ENCODE assay signal across 8 mouse cellular contexts in genomic region chr5:52783957-52784356, GRCm38 (mm10). TPM values are rescaled to one million over a fixed set of nuclear protein-coding genes. Genes with fewer than 3 reads are reported as not detected.
DNase-seq lines count a peak whose midpoint lies in the region; ATAC-seq and TF ChIP-seq lines count a peak whose summit lies in the region.

No protein-coding gene starts in this region.

- H3ac ChIP-seq in C2C12 (ENCODE audit: control insufficient read depth, insufficient read length, low read depth), result no peak overlapping the region

- WGBS in heart, embryonic 16.5 days, result 72% methylated on average over 2 of the region's 2 CpGs
- WGBS in heart, embryonic 12.5 days, result 74% methylated on average over 2 of the region's 2 CpGs
- 78% methylated on average over 2 of the region's 2 CpGs for WGBS in forebrain, embryonic 11.5 days
- WGBS in liver, embryonic 12.5 days (ENCODE audit: insufficient replicate concordance), result 79% methylated on average over 2 of the region's 2 CpGs

- H3K4me2 ChIP-seq in heart, embryonic 16.5 days (ENCODE audit: low read depth, low read length), result peak overlapping the region; percentile 77; the same call in 1 of the 2 replicates
- no peak overlapping the region for H3K4me2 ChIP-seq in heart, embryonic 12.5 days
- H3K4me2 ChIP-seq in forebrain, embryonic 11.5 days (ENCODE audit: low read depth, low read length, severe bottlenecking), result peak overlapping the region; percentile 31; the same call in 1 of the 2 replicates
- peak overlapping the region; percentile 71 for H3K4me2 ChIP-seq in liver, embryonic 12.5 days

- peaks cover 14% of the 10 kb centered on the region for H3K36me3 ChIP-seq in heart, embryonic 16.5 days (ENCODE audit: control insufficient read depth, insufficient read depth)
- H3K36me3 ChIP-seq in heart, embryonic 12.5 days, result peaks cover 22% of the 10 kb centered on the region
- peaks cover 24% of the 10 kb centered on the region for H3K36me3 ChIP-seq in C2C12 (ENCODE audit: control insufficient read depth, insufficient read depth)
- H3K36me3 ChIP-seq in forebrain, embryonic 11.5 days (ENCODE audit: control insufficient read depth, insufficient read depth, low read length), result no peaks in the 10 kb centered on the region
- peaks cover 31% of the 10 kb centered on the region for H3K36me3 ChIP-seq in liver, embryonic 12.5 days

- H3K27ac ChIP-seq in heart, embryonic 16.5 days (ENCODE audit: low read length), result no peak overlapping the region
- no peak overlapping the region for H3K27ac ChIP-seq in heart, embryonic 12.5 days (ENCODE audit: poor library complexity, severe bottlenecking)
- no peak overlapping the region for H3K27ac ChIP-seq in forebrain, embryonic 11.5 days (ENCODE audit: low read depth, low read length)
- no peak overlapping the region for H3K27ac ChIP-seq in liver, embryonic 12.5 days

- peaks cover 25% of the 10 kb centered on the region for H3K79me3 ChIP-seq in C2C12 (ENCODE audit: low read depth)

- no peak overlapping the region for H3K4me3 ChIP-seq in heart, embryonic 16.5 days (ENCODE audit: low read length)
- H3K4me3 ChIP-seq in heart, embryonic 12.5 days, result no peak overlapping the region
- peak overlapping the region; percentile 60 for H3K4me3 ChIP-seq in C2C12 (ENCODE audit: insufficient read depth, poor library complexity, severe bottlenecking)
- peak overlapping the region; percentile 86 for H3K4me3 ChIP-seq in forebrain, embryonic 11.5 days (ENCODE audit: low read depth, low read length)
- peak overlapping the region; percentile 94; the same call in 1 of the 2 replicates for H3K4me3 ChIP-seq in liver, embryonic 12.5 days

- H3K27me3 ChIP-seq in heart, embryonic 16.5 days (ENCODE audit: control insufficient read depth, insufficient read depth, low read length), result no peaks in the 10 kb centered on the region
- H3K27me3 ChIP-seq in heart, embryonic 12.5 days (replicated peaks), result no peaks in the 10 kb centered on the region
- no peaks in the 10 kb centered on the region for H3K27me3 ChIP-seq in C2C12 (ENCODE audit: control insufficient read depth, insufficient read depth, insufficient read length)
- no peaks in the 10 kb centered on the region for H3K27me3 ChIP-seq in forebrain, embryonic 11.5 days (ENCODE audit: control insufficient read depth, insufficient read depth, low read length)
- H3K27me3 ChIP-seq in liver, embryonic 12.5 days (replicated peaks), result no peaks in the 10 kb centered on the region

- no peaks in the 10 kb centered on the region for H3K9me3 ChIP-seq in heart, embryonic 16.5 days (replicated peaks; ENCODE audit: control insufficient read depth, low read length)
- no peaks in the 10 kb centered on the region for H3K9me3 ChIP-seq in heart, embryonic 12.5 days (replicated peaks)
- H3K9me3 ChIP-seq in forebrain, embryonic 11.5 days (ENCODE audit: control insufficient read depth, low read length), result no peaks in the 10 kb centered on the region
- H3K9me3 ChIP-seq in liver, embryonic 12.5 days (replicated peaks), result no peaks in the 10 kb centered on the region

- no peak for TF ChIP-seq CTCF in C2C12 (IDR thresholded peaks at IDR 0.05; ENCODE audit: control insufficient read depth, insufficient read depth, insufficient read length)

- H3K79me2 ChIP-seq in C2C12 (ENCODE audit: control insufficient read depth, insufficient read depth), result peaks cover 48% of the 10 kb centered on the region

- no peak for DNase-seq in forebrain, embryonic 11.5 days (ENCODE audit: low spot score)
- no peak for DNase-seq in ovary, adult 18-20 months (ENCODE audit: low spot score)
- DNase-seq in cerebellum, postnatal 25 days, result no peak
- DNase-seq in urinary bladder, postnatal 25 days (ENCODE audit: low spot score), result no peak

- no peak for ATAC-seq in heart, embryonic 16.5 days (replicated peaks; ENCODE audit: extremely low read depth, insufficient read depth, low FRiP score)
- ATAC-seq in heart, embryonic 12.5 days (ENCODE audit: insufficient number of reproducible peaks, low FRiP score), result no peak
- ATAC-seq in forebrain, embryonic 11.5 days (replicated peaks; ENCODE audit: low FRiP score), result no peak
- ATAC-seq in liver, embryonic 12.5 days, result no peak

- peaks cover 4% of the 10 kb centered on the region; the same call in 1 of the 2 replicates for H3K4me1 ChIP-seq in heart, embryonic 16.5 days (ENCODE audit: control insufficient read depth, insufficient read depth, low read length)
- H3K4me1 ChIP-seq in heart, embryonic 12.5 days (replicated peaks), result no peaks in the 10 kb centered on the region
- H3K4me1 ChIP-seq in forebrain, embryonic 11.5 days (replicated peaks; ENCODE audit: control insufficient read depth, insufficient read depth, low read length), result no peaks in the 10 kb centered on the region
- peaks cover 23% of the 10 kb centered on the region for H3K4me1 ChIP-seq in liver, embryonic 12.5 days

- no peak overlapping the region for H3K9ac ChIP-seq in heart, embryonic 16.5 days (ENCODE audit: low read length)
- no peak overlapping the region for H3K9ac ChIP-seq in heart, embryonic 12.5 days
- H3K9ac ChIP-seq in forebrain, embryonic 11.5 days (ENCODE audit: low read length), result no peak overlapping the region
- no peak overlapping the region for H3K9ac ChIP-seq in liver, embryonic 12.5 days

TF ChIP-seq in C2C12, 6 proteins besides CTCF, POLR2A, EP300 and RAD21:
- TF ChIP-seq MYOD1 (IDR thresholded peaks at IDR 0.05; ENCODE audit: control insufficient read depth, insufficient read length, low read depth) (no peak), MYOG (IDR thresholded peaks at IDR 0.05; ENCODE audit: control insufficient read depth, extremely low read depth, insufficient read length) (no peak), FOSL1 (IDR thresholded peaks at IDR 0.05; ENCODE audit: insufficient read depth, low read length, poor library complexity, severe bottlenecking) (no peak), CEBPB (IDR thresholded peaks at IDR 0.05; ENCODE audit: low read depth) (no peak), MAX (IDR thresholded peaks at IDR 0.05) (no peak), USF1 (IDR thresholded peaks at IDR 0.05; ENCODE audit: low read depth) (no peak)

RNA-seq across cellular contexts. Expression of gene Zcchc4, which starts 8.7 kb away (rescaled TPM):
- 10.5 and 11.2 TPM in 2 replicates for polyA plus RNA-seq in heart, embryonic 16.5 days (2015; fragmentation: Nextera tagmentation; extraction: Ambion mirVana)
- polyA plus RNA-seq in heart, embryonic 12.5 days (2016; fragmentation: Nextera tagmentation; extraction: Ambion mirVana), result 10.6 and 11.4 TPM in 2 replicates
- polyA plus RNA-seq in C2C12 (2012; fragmentation: generic; extraction: Trizol), result 9.7 TPM
- polyA plus RNA-seq in forebrain, embryonic 11.5 days (2014; fragmentation: Nextera tagmentation; extraction: Ambion mirVana), result 20.7 and 24.8 TPM in 2 replicates
- 11.9 and 12.6 TPM in 2 replicates for polyA plus RNA-seq in liver, embryonic 12.5 days (2016; fragmentation: Nextera tagmentation; extraction: Ambion mirVana)

RNA-seq across cellular contexts. Expression of gene Pi4k2b, which starts 42.6 kb away (rescaled TPM):
- 7.1 and 8.2 TPM in 2 replicates for polyA plus RNA-seq in heart, embryonic 16.5 days (2015; fragmentation: Nextera tagmentation; extraction: Ambion mirVana)
- polyA plus RNA-seq in heart, embryonic 12.5 days (2016; fragmentation: Nextera tagmentation; extraction: Ambion mirVana), result 10.5 and 10.9 TPM in 2 replicates
- polyA plus RNA-seq in C2C12 (2012; fragmentation: generic; extraction: Trizol), result 17.2 TPM
- 18.0 and 18.9 TPM in 2 replicates for polyA plus RNA-seq in forebrain, embryonic 11.5 days (2014; fragmentation: Nextera tagmentation; extraction: Ambion mirVana)
- polyA plus RNA-seq in liver, embryonic 12.5 days (2016; fragmentation: Nextera tagmentation; extraction: Ambion mirVana), result 25.3 and 26.3 TPM in 2 replicates

RNA-seq across cellular contexts. Expression of gene Anapc4, which starts 49.9 kb away (rescaled TPM):
- polyA plus RNA-seq in heart, embryonic 16.5 days (2015; fragmentation: Nextera tagmentation; extraction: Ambion mirVana), result 66.7 and 76.0 TPM in 2 replicates
- 80.9 and 81.0 TPM in 2 replicates for polyA plus RNA-seq in heart, embryonic 12.5 days (2016; fragmentation: Nextera tagmentation; extraction: Ambion mirVana)
- 41.3 TPM for polyA plus RNA-seq in C2C12 (2012; fragmentation: generic; extraction: Trizol)
- polyA plus RNA-seq in forebrain, embryonic 11.5 days (2014; fragmentation: Nextera tagmentation; extraction: Ambion mirVana), result 119 and 124 TPM in 2 replicates
- polyA plus RNA-seq in liver, embryonic 12.5 days (2016; fragmentation: Nextera tagmentation; extraction: Ambion mirVana), result 34.3 and 39.3 TPM in 2 replicates

Comparison
In these comparisons a context has a peak if more than half of its experiments do, and no peak if none do; other contexts are left out.
1. H3K4me3 ChIP-seq: peak in C2C12 (single experiment), forebrain, embryonic 11.5 days (single experiment) and liver, embryonic 12.5 days (single experiment); none in heart, embryonic 16.5 days (single experiment) and heart, embryonic 12.5 days (single experiment).